Mouse (Mus musculus) midbrain, embryonic 11.5 days (tissue): Measurements from ENCODE around the gene Tspan15. TPM values are rescaled to one million over a fixed set of nuclear protein-coding genes. Genes with fewer than 3 reads are reported as not detected.

Source experiments
- ATAC-seq: fragments of 200-750 bp; cut with Nextera tagmentation; 2 replicates; pipeline ENCODE4 v1.8.0; 2017; ENCODE audit warnings: moderate TSS enrichment, moderate library complexity; ENCODE audit not compliant: low FRiP score
- DNase-seq: peaks from one replicate; pipeline ENCODE4 v3.0.0; 2015; ENCODE audit warnings: low spot score; ENCODE audit errors: missing footprints
- H3K27ac ChIP-seq: fragments of 300-500 bp; sonication (generic); 2 replicates; pipeline ENCODE4 v1.5.1; 2014; ENCODE audit warnings: low read depth, low read length
- H3K27me3 ChIP-seq: fragments of 300-500 bp; sonication (generic); 2 replicates; pipeline ENCODE4 v1.6.1; 2014; ENCODE audit warnings: mild to moderate bottlenecking, low read length, moderate library complexity, mixed read lengths; ENCODE audit not compliant: control insufficient read depth, insufficient read depth
- H3K36me3 ChIP-seq: fragments of 300-500 bp; sonication (generic); 2 replicates; pipeline ENCODE4 v1.6.1; 2014; ENCODE audit warnings: mild to moderate bottlenecking, low read length, moderate library complexity, mixed read lengths; ENCODE audit not compliant: control insufficient read depth, insufficient read depth
- H3K4me1 ChIP-seq: fragments of 300-500 bp; sonication (generic); 2 replicates; pipeline ENCODE4 v1.6.1; 2014; ENCODE audit warnings: low read length; ENCODE audit not compliant: control insufficient read depth, insufficient read depth
- H3K4me2 ChIP-seq: fragments of 300-500 bp; sonication (generic); 2 replicates; pipeline ENCODE4 v1.6.1; 2014; ENCODE audit warnings: mild to moderate bottlenecking, moderate library complexity
- H3K4me3 ChIP-seq: fragments of 300-500 bp; sonication (generic); 2 replicates; pipeline ENCODE4 v1.5.1; 2014; ENCODE audit warnings: low read depth, low read length
- H3K9ac ChIP-seq: fragments of 300-500 bp; sonication (generic); 2 replicates; pipeline ENCODE4 v1.6.1; 2014; ENCODE audit warnings: low read length
- H3K9me3 ChIP-seq: fragments of 300-500 bp; sonication (generic); 2 replicates; pipeline ENCODE4 v1.6.1; 2016; ENCODE audit warnings: low read length; ENCODE audit not compliant: control insufficient read depth
- WGBS: fragments of 180-500 bp; shearing (Covaris S2); extraction: QIAGEN DNeasy Blood & Tissue Kit; methylation state at CpG from one replicate; pipeline ENCODE4 v1.1.7; 2014; 5-methylcytosine and 5-hydroxymethylcytosine counted together
- polyA plus RNA-seq: library from polyadenylated mRNA; unstranded; fragments of >200 nt; fragmentation: Nextera tagmentation; extraction: Ambion mirVana; gene quantifications from 2 replicates; pipeline ENCODE4 v1.2.1, GENCODE M21; 2014

Tspan15 gene
- polyA plus RNA-seq, 1 experiment from 2014 or later, result 8.6 TPM

GRCm38 (mm10) chr10:62189303-62189702 lies 41.7 kb downstream of the Tspan15 start:
- Histone ChIP-seq H3K27me3 (no peaks in the 10 kb centered on the region), H3K27ac (no peak overlapping the region), H3K9ac (no peak overlapping the region), H3K36me3 (no peaks in the 10 kb centered on the region), H3K9me3 (no peaks in the 10 kb centered on the region), H3K4me3 (no peak overlapping the region), H3K4me1 (no peaks in the 10 kb centered on the region), H3K4me2 (no peak overlapping the region)
- WGBS, result 74% methylated on average over 3 of the region's 3 CpGs
- DNase-seq (no peak), ATAC-seq (no peak)

GRCm38 (mm10) chr10:62186882-62187281 lies 44.2 kb downstream of the Tspan15 start:
- H3K9ac ChIP-seq, result no peak overlapping the region
- H3K9me3 ChIP-seq, result no peaks in the 10 kb centered on the region
- ATAC-seq (peak; percentile 36; the same call in 1 of the 2 replicates), DNase-seq (peak; percentile 98)
- H3K4me2 ChIP-seq, result no peak overlapping the region
- H3K4me1 ChIP-seq, result no peaks in the 10 kb centered on the region
- no peaks in the 10 kb centered on the region; the same call in 1 of the 2 replicates for H3K27me3 ChIP-seq
- H3K36me3 ChIP-seq, result no peaks in the 10 kb centered on the region
- no peak overlapping the region for H3K27ac ChIP-seq
- 21% methylated on average over 7 of the region's 7 CpGs for WGBS
- H3K4me3 ChIP-seq, result no peak overlapping the region

GRCm38 (mm10) chr10:62183053-62183452 lies 48.0 kb downstream of the Tspan15 start:
- H3K9ac ChIP-seq, result no peak overlapping the region
- no peak overlapping the region for H3K4me3 ChIP-seq
- H3K4me1 ChIP-seq, result no peaks in the 10 kb centered on the region
- H3K27me3 ChIP-seq, result peaks cover 3% of the 10 kb centered on the region; the same call in 1 of the 2 replicates
- no peaks in the 10 kb centered on the region for H3K36me3 ChIP-seq
- DNase-seq, result peak; percentile 99
- H3K9me3 ChIP-seq, result no peaks in the 10 kb centered on the region
- no peak overlapping the region for H3K4me2 ChIP-seq
- peak; percentile 54 for ATAC-seq
- WGBS, result 4% methylated on average over 10 of the region's 10 CpGs
- no peak overlapping the region for H3K27ac ChIP-seq

- Histone ChIP-seq H3K4me3 (no peak overlapping the region), H3K9me3 (no peaks in the 10 kb centered on the region), H3K4me1 (no peaks in the 10 kb centered on the region), H3K27ac (no peak overlapping the region), H3K36me3 (no peaks in the 10 kb centered on the region), H3K9ac (no peak overlapping the region), H3K4me2 (no peak overlapping the region), H3K27me3 (peaks cover 3% of the 10 kb centered on the region; the same call in 1 of the 2 replicates)
- WGBS, result 66% methylated on average over 6 of the region's 6 CpGs
- no peak for DNase-seq
- ATAC-seq, result 0 out of 2 replicates have a peak, but pooled peaks have one; percentile 36
Measured at GRCm38 (mm10) chr10:62182471-62183014, 48.5 kb downstream of the Tspan15 start.

- Histone ChIP-seq H3K4me2 (no peak overlapping the region), H3K36me3 (no peaks in the 10 kb centered on the region), H3K4me1 (no peaks in the 10 kb centered on the region), H3K27me3 (peaks cover 5% of the 10 kb centered on the region; the same call in 1 of the 2 replicates), H3K9ac (no peak overlapping the region), H3K27ac (no peak overlapping the region), H3K4me3 (no peak overlapping the region), H3K9me3 (no peaks in the 10 kb centered on the region)
- ATAC-seq, result no peak
- DNase-seq, result peak; percentile 82
- WGBS, result 46% methylated on average over 3 of the region's 3 CpGs
Measured at GRCm38 (mm10) chr10:62181701-62182100, 49.4 kb downstream of the Tspan15 start.

DNA sequence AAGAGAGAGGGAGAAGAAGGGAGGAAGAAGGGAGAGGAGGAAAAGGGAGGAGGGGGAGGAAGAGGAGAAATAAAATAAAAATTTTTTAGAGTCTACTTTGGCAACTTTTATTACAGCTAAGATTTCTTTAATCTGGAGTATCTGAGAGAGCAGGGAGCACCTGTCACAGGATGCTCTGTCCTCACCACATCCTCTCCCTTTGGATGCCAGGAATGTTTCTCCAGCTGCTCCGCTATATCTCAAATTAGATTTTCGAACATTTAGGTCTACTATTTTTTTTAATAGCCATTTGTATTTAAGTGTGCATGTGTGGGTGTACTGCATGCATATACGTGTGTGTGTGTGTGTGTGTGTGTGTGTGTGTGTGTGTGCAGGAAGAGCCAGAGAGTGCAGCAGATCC lies 51.1 kb downstream of the Tspan15 start:
- 86% methylated on average over 3 of the region's 3 CpGs for WGBS
- H3K36me3 ChIP-seq, result no peaks in the 10 kb centered on the region
- H3K4me2 ChIP-seq, result no peak overlapping the region
- H3K4me1 ChIP-seq, result peaks cover 4% of the 10 kb centered on the region
- no peak overlapping the region for H3K4me3 ChIP-seq
- H3K27ac ChIP-seq, result no peak overlapping the region
- DNase-seq (no peak), ATAC-seq (no peak)
- H3K9ac ChIP-seq, result no peak overlapping the region
- H3K9me3 ChIP-seq, result no peaks in the 10 kb centered on the region
- peaks cover 7% of the 10 kb centered on the region; the same call in 1 of the 2 replicates for H3K27me3 ChIP-seq

DNA sequence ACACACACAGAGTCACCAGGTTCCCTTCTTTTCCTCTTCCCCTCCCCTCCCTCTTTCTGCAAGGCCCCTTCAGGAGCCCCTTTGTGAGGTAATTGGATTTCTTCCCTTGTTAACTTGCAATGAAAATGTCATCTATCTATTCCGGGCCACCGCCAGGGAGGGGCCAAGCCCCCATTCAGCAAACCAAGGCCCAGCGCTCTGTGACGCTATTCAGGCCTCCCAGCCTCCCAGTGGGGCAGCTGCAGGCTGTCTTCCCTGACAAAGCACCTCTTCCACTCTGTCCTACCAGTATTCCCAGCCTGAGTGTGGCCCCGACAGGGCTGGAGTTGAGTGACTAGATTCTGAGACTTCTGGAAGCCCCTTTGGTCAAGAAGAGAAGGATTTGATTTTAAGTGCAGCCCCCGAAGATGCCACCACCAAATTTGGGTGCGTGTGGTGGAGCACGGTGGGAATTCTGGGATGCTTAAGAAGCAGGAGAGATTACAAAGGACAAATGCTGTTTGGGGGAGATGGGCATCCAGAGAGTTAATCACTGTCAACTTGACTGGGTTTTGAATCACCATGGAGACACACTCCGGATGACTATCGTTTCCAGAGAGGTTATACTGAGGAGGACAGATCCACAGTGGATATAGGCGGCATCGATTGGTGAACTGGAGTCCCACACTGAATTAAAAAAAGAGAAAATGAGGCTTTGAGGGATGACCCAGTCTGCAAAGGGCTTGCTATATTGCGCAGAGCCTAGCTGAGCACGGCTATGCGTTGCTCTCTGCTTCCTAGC lies 56.3 kb downstream of the Tspan15 start:
- Histone ChIP-seq H3K4me3 (no peak overlapping the region), H3K9ac (0 out of 2 replicates have a peak overlapping the region, but pooled peaks have one; percentile 30), H3K4me1 (peaks cover 21% of the 10 kb centered on the region), H3K9me3 (no peaks in the 10 kb centered on the region), H3K36me3 (no peaks in the 10 kb centered on the region), H3K27me3 (peaks cover 17% of the 10 kb centered on the region), H3K4me2 (no peak overlapping the region), H3K27ac (peak overlapping the region; percentile 27; the same call in 1 of the 2 replicates)
- peak; percentile 90 for DNase-seq
- WGBS, result 23% methylated on average over 15 of the region's 15 CpGs
- ATAC-seq, result peak; percentile 88

- WGBS, result 13% methylated on average over 9 of the region's 9 CpGs
- no peak overlapping the region for H3K27ac ChIP-seq
- no peaks in the 10 kb centered on the region for H3K36me3 ChIP-seq
- no peak overlapping the region for H3K9ac ChIP-seq
- ATAC-seq (peak; percentile 33), DNase-seq (peak; percentile 92)
- peaks cover 21% of the 10 kb centered on the region for H3K4me1 ChIP-seq
- peaks cover 14% of the 10 kb centered on the region for H3K27me3 ChIP-seq
- H3K9me3 ChIP-seq, result no peaks in the 10 kb centered on the region
- 0 out of 2 replicates have a peak overlapping the region, but pooled peaks have one; percentile 13 for H3K4me2 ChIP-seq
- H3K4me3 ChIP-seq, result no peak overlapping the region
Measured at GRCm38 (mm10) chr10:62173941-62174448, 57.1 kb downstream of the Tspan15 start.
